Mouse (Mus musculus) thymus, adult 2 months (tissue): Measurements from ENCODE around the gene Tceanc.

ENCODE experiments used
- CTCF ChIP-seq: fragments of 200-500 bp; IDR thresholded peaks from 2 replicates; pipeline ENCODE4 v1.5.1; 2012; ENCODE audit warnings: mild to moderate bottlenecking, control low read depth, low read length, moderate library complexity, borderline replicate concordance; ENCODE audit not compliant: control insufficient read depth, poor library complexity, insufficient read depth; ENCODE audit errors: extremely low read depth
- POLR2A ChIP-seq: fragments of 200-500 bp; IDR thresholded peaks from 2 replicates; pipeline ENCODE4 v1.6.1; 2012; ENCODE audit warnings: mild to moderate bottlenecking, low read length, control low read depth, moderate library complexity; ENCODE audit not compliant: control insufficient read depth, poor library complexity, insufficient read depth; ENCODE audit errors: extremely low read depth

DNA sequence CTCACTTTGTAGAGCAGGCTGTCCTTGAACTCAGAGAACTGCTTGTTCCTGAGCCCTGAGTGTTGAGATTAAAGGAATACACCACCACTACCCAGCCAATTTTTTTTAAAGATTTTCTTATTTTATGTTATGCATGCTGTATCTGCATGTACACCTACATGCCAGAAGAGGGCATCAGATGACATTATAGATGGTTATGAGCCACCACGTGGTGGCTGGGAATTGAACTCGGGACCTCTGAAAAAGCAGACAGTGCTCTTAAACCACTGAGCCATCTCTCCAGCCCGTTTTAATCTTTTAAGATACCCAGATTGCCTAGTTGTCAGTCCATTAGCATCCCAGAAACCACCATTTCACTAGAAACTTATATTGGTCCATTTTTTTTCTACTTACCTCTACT is 64.0 kb downstream of the Tceanc start:
- TF ChIP-seq CTCF, result no peak
- no peak for TF ChIP-seq POLR2A
